Mouse (Mus musculus) thymus, postnatal 4 days (tissue): ENCODE measurements around the gene Fnbp4.

Source experiments
- DNase-seq: peaks from one replicate; pipeline ENCODE4 v3.0.0; 2021

Fnbp4 gene

GRCm38 (mm10) chr2:90745053-90745678 lies at the start of gene Fnbp4:
TSS of gene Fnbp4 (plus strand) at chr2:90745370.
- peak; percentile 95 for DNase-seq

DNA sequence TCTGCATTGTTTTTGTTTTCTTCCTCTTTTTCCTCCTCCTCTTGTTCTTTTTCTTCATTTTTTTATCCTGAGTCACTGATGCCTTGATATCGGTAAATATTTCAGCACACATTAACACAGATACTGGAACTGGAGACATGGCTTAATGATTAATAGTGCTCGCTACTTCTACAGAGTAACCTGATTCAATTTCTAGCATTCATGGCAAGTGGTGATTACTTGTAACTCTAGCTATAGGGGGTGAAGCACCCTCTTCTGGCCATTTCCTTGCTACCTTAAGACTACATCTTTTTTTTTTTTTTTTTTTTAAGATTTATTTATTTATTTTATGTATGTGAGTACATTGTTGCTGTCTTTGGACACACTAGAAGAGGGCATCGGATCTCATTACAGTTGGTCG lies 44.2 kb upstream of the Fnbp4 start:
- DNase-seq = no peak

- DNase-seq = no peak
Measured at GRCm38 (mm10) chr2:90708548-90708947, 36.6 kb upstream of the Fnbp4 start.

DNA sequence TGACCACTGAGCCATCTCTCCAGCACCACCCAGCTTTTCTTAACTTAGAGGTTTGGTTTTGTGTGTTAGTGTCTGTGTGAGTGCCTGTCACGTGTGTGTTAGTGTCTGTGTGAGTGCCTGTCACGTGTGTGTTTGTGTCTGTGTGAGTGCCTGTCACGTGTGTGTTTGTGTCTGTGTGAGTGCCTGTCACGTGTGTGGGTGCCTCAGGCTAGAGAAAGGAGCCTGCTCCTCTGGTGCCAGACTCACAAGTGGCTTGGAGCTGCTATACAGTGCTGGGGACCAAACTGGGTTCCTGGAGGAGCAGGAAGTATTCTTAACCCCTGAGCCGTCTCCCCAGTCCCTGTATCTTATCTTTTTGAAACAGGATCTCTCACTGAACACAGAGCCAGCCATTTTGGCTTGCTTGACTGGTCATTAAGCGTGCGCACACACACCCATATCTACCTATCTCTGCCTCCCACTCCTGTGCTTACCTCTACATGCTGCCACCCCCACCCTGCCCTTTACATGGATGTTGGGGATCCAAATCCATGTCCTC lies 29.5 kb upstream of the Fnbp4 start:
- no peak for DNase-seq

GRCm38 (mm10) chr2:90717366-90717765 lies 27.8 kb upstream of the Fnbp4 start:
- DNase-seq = no peak

DNA sequence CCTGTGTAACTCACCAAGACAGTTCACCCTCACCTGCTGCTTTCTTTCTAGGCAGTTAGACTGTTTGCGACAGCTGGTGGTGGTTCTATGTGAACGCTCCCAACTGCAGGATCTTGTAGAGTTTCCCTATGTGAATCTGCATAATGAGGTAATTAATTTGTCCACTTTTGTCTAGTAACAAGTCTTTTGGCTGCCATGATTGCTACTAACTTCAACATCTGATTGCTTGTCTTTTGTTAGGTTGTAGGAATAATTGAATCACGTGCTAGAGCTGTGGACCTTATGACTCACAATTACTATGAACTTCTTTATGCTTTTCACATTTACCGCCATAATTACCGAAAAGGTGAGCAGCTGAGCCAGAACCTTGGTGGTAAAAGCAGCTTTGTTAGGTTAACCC lies 27.2 kb upstream of the Fnbp4 start:
- no peak for DNase-seq

GRCm38 (mm10) chr2:90726818-90727217 lies 18.4 kb upstream of the Fnbp4 start:
- no peak for DNase-seq

GRCm38 (mm10) chr2:90735326-90735725 lies 9.8 kb upstream of the Fnbp4 start:
- no peak for DNase-seq

- no peak for DNase-seq
Measured at GRCm38 (mm10) chr2:90738801-90739200, 6.4 kb upstream of the Fnbp4 start.

DNA sequence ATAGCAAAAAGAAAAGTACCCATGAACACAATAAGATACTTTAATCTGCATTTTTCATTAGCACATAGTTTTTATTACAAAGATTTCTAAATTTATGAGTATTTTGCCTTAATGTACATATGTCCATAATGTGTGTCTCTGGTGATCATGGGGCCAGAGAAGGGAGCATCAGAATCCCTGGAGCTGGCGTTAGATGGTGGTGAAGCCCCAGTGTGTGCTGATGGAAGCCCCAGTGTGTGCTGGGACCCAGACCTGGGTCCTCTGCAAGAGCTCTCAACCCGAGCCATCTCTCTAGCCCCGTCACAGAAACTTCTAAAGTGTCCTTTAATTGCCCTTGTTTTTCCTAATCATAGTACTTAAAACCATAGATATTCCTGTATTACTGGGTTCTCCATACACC lies 5.8 kb upstream of the Fnbp4 start:
- DNase-seq = no peak

DNA sequence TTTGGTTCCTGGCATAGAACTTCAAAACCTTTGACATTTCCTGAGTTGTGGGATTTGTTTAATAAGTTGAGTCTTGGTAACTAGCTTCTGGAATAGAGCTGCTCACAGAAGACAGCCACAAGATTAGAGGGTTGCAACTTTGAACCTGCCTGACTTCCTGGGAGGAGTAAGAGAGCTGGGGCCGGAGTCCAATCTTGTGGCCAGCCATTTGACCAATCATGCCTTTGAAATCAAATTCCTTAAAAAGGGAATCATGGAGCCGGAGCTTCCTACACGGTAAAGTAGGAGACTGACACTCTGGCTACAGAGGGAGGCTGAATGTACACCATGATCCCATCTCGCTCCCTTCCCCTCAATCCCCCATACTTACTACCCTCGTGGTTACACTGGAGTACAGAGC lies 5.2 kb upstream of the Fnbp4 start:
- DNase-seq = no peak

GRCm38 (mm10) chr2:90744285-90745052 lies 701 bp upstream of the Fnbp4 start:
- peak; percentile 33 for DNase-seq

DNA sequence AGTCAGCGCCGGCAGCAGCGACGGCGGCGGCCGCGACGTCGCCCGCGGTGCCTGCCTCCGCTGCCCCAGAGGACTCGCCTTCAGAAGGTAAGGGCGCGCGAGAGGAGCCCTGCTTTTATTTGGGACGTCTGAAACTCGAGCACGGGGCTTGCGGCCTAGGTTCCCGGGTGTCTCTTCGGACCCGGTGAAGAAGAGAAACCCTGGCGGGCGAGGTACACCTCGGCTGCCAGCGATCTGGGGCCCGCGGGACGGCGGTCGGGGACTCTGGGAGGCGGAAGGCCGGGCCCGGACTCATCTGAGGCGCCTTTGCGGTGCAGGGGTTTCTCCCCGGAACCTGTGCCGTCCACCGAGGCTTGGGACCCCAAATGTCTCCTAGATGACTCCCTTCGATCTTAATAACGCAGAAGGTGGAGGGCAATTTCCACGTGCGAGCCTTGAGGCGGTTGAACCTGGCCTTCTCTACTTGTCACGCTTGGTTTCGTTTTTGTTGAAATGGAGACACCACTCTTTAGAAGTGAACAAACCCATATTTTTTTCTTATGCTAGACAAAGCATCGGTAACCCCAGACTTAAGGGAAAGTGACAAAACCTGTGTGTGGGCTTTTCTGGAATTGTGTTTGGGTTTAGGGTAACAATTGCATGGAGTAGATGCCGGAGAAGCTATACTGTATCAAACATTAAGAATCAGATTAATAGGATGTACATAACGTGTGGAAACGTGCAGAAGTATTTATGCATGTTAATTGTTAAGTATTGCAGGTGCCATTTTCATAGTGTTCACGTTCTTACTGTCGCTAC lies 769 bp downstream of the Fnbp4 start:
- DNase-seq = peak; percentile 75

GRCm38 (mm10) chr2:90746538-90746865 lies 1.3 kb downstream of the Fnbp4 start:
- peak; percentile 18 for DNase-seq

DNA sequence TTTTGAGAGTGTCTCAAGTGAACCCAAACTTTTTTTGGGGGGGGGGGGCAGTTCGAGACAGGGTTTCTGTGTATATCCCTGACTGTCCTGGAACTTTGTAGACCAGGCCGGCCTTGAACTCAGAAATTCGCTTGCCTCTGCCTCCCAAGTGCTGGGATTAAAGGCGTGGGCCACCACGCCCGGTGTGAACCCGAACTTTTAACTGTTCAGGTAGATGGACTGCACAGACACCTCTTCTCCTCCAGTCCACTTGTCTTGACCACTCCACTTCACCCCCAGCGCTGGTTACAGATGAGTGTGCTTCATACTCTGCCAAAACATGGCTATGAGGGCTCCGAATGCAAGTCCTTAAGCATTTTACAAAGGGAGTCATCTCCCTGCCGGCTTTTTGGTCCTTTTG lies 2.0 kb downstream of the Fnbp4 start:
- DNase-seq = no peak

GRCm38 (mm10) chr2:90749676-90750459 lies 4.7 kb downstream of the Fnbp4 start:
- no peak for DNase-seq

- no peak for DNase-seq
Measured at GRCm38 (mm10) chr2:90753565-90753964, 8.4 kb downstream of the Fnbp4 start.

DNA sequence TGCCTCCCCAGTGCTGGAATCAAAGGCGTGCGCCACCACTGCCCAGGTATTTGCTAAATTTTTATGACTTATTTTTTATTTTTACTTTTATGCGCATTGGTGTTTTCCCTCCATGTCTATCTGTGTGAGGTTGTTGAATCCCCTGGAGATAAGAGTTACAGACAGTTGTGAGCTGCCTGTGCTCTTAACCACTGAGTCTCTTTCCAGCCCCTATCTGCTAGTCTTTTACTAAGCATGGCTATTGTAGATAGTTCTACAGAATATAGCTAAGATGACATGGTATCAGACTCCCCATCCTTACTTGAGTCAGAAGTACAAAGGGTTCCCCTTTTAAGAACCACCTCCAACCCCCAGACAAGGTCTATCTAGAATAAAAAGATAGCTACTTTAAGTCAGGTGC lies 9.0 kb downstream of the Fnbp4 start:
- no peak for DNase-seq

DNA sequence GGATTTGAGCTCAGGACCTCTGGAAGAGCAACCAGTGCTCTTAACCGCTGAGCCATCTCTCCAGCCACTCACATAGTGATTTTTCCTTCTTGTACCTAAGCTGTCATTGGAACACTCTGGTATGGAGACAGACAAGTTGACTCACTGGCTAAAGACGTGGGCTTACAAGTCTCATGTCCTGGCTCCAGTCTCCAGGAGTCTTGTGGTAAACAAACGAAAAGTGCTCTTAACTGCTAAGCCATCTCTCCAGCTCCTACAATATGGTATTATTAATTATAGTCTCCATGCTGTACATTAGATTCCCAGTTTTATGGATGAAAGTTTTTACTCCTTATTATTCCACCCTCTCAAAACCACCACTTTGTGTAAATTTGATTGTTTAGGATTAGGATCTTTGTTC lies 20.0 kb downstream of the Fnbp4 start:
- DNase-seq = no peak

DNA sequence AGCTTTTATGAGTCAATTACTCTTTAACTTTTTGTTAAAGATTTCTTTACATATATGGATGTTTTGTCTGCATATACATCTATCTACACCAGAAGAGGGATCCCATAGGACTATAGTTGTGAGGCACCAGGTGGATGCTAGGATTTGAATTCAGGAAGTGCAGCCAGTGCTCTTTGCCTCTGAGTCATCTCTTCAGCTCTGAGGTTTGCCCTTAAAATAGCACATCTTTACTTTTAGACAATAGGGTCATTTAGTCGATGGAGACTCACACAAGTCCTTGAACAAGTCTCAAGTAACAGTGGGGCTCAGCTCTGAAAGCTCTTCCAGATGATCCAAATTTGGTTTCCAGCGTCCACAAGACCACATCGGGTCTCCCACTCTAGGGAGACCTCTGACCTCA lies 36.2 kb downstream of the Fnbp4 start:
- DNase-seq = no peak

- DNase-seq = no peak
Measured at GRCm38 (mm10) chr2:90781938-90782337, 36.8 kb downstream of the Fnbp4 start.

DNA sequence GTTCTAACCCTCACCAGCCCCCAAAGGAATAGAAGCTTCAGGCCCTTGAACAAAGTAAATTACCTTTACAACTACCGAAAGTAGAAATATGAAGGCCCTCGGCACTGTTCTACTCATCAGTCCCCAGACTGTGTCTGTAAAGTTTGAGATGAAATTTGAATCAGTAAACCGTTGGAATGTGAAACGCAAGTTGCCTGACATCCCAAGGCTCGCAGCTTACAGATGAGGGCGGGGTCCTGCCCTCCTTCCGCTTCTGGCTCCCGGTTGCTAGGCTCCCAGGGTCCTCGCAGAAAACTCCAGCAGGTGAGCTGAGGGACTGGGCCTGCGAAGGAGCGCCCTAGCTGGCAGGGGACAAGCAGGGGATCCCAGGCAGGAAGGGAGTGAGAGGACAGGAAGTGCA lies 37.3 kb downstream of the Fnbp4 start, which contains the start of gene Agbl2:
Agbl2 (plus strand) TSS at position 270 of the 400 bp plus-strand sequence.
- peak; percentile 40 for DNase-seq
